Mouse (Mus musculus) neural tube, embryonic 15.5 days (tissue): ENCODE measurements around the gene Prr32. TPM values are rescaled to one million over a fixed set of nuclear protein-coding genes. Genes with fewer than 3 reads are reported as not detected.

Source experiments
- ATAC-seq: fragments of 200-750 bp; cut with Nextera tagmentation; 2 replicates; pipeline ENCODE4 v1.8.0; 2017; ENCODE audit warnings: mild to moderate bottlenecking, moderate TSS enrichment, moderate library complexity; ENCODE audit not compliant: low FRiP score
- H3K27ac ChIP-seq: fragments of 300-500 bp; sonication (generic); replicated peaks from 2 replicates; pipeline ENCODE4 v1.5.1; 2015; ENCODE audit warnings: mild to moderate bottlenecking, inconsistent platforms
- H3K27me3 ChIP-seq: fragments of 300-500 bp; sonication (generic); replicated peaks from 2 replicates; pipeline ENCODE4 v1.6.1; 2015; ENCODE audit warnings: inconsistent platforms
- H3K36me3 ChIP-seq: fragments of 300-500 bp; sonication (generic); 2 replicates; pipeline ENCODE4 v1.6.1; 2015; ENCODE audit warnings: inconsistent platforms
- H3K4me1 ChIP-seq: fragments of 300-500 bp; sonication (generic); 2 replicates; pipeline ENCODE4 v1.6.1; 2015; ENCODE audit warnings: inconsistent platforms
- H3K4me2 ChIP-seq: fragments of 300-500 bp; sonication (generic); 2 replicates; pipeline ENCODE4 v1.6.1; 2015; ENCODE audit warnings: inconsistent platforms, mild to moderate bottlenecking, moderate library complexity
- H3K4me3 ChIP-seq: fragments of 300-500 bp; sonication (generic); replicated peaks from 2 replicates; pipeline ENCODE4 v1.5.1; 2015; ENCODE audit warnings: mild to moderate bottlenecking, inconsistent platforms
- H3K9ac ChIP-seq: fragments of 300-500 bp; sonication (generic); replicated peaks from 2 replicates; pipeline ENCODE4 v1.6.1; 2015; ENCODE audit warnings: mild to moderate bottlenecking, inconsistent platforms
- H3K9me3 ChIP-seq: fragments of 300-500 bp; sonication (generic); replicated peaks from 2 replicates; pipeline ENCODE4 v1.6.1; 2016; ENCODE audit warnings: inconsistent platforms
- WGBS: fragments of 180-500 bp; shearing (Covaris S2); methylation state at CpG from one replicate; pipeline ENCODE4 v1.1.7; 2015; ENCODE audit warnings: mixed read lengths; 5-methylcytosine and 5-hydroxymethylcytosine counted together
- polyA plus RNA-seq: library from polyadenylated mRNA; unstranded; fragments of >200 nt; fragmentation: Nextera tagmentation; extraction: Ambion mirVana; gene quantifications from 2 replicates; pipeline ENCODE4 v1.2.1, GENCODE M21; 2015

The Prr32 gene
- polyA plus RNA-seq, result 1.5 and 1.6 TPM in 2 replicates

- Histone ChIP-seq H3K9ac (no peak within 1 kb of the TSS), H3K4me1 (no peaks in the 10 kb centered on the region), H3K9me3 (no peaks in the 10 kb centered on the region), H3K27ac (no peak within 1 kb of the TSS), H3K4me3 (no peak within 1 kb of the TSS), H3K4me2 (no peak within 1 kb of the TSS), H3K27me3 (no peaks in the 10 kb centered on the region), H3K36me3 (no peaks in the 10 kb centered on the region)
- no peak for ATAC-seq
- 71% methylated on average over 1 of the region's 1 CpGs for WGBS
These were observed at the start of gene Prr32 for GRCm38 (mm10) chrX:45090604-45091003. Gene Prr32 (plus strand): TSS chrX:45090904.
